Mouse (Mus musculus) layer of hippocampus, adult 6 months (tissue): ENCODE data around the gene Inppl1. TPM values are rescaled to one million over a fixed set of nuclear protein-coding genes. Genes with fewer than 3 reads are reported as not detected.

ENCODE experiments used
- long read RNA-seq, 2 experiments: library from polyadenylated mRNA; unstranded; transcript quantifications; one replicate each; pipeline ENCODE4 v2.0.0; 2019 to 2020
- microRNA-seq: library from miRNA; unstranded; fragments of <30 nt; microRNA quantifications from one replicate; pipeline ENCODE4 v1.2.0, GENCODE M21; 2020
- polyA plus RNA-seq: library from polyadenylated mRNA; unstranded; fragments of <200 nt; fragmentation: Nextera tagmentation; gene quantifications from 2 replicates; pipeline ENCODE4 v1.2.3, GENCODE M21; 2021

Gene Inppl1
- 2.2 and 2.9 TPM in 2 replicates for polyA plus RNA-seq
- long read RNA-seq, experiment 1, partial matches to known transcripts, result 1 of 2 reads
- long read RNA-seq, experiment 1, other reads (novel, unspliced or antisense), result 1 of 2 reads
- long read RNA-seq, experiment 2, full-length matches to known transcripts, result 5 of 11 reads
- long read RNA-seq, experiment 2, partial matches to known transcripts, result 4 of 11 reads
- long read RNA-seq, experiment 2, other reads (novel, unspliced or antisense), result 2 of 11 reads

GRCm38 (mm10) chr7:101837606-101838471, at the start of gene Inppl1:
Inppl1 (minus strand) TSS chr7:101838229.

GRCm38 (mm10) chr7:101870629-101871028, 32.6 kb upstream of the Inppl1 start, which contains the start of gene Folr1:
Folr1 (minus strand) TSS chr7:101870788.

GRCm38 (mm10) chr7:101863415-101863814, 25.4 kb upstream of the Inppl1 start, which contains the start of gene Anapc15:
Anapc15 (plus strand) TSS chr7:101863715.

GRCm38 (mm10) chr7:101857094-101857493, 19.1 kb upstream of the Inppl1 start, which contains the start of gene Folr2:
Folr2 (minus strand) TSS chr7:101857194.

GRCm38 (mm10) chr7:101817861-101818401, 20.1 kb downstream of the Inppl1 start, which contains the start of gene Phox2a:
Phox2a (plus strand) TSS chr7:101818313.

Small RNA genes within 50 kb of the gene (microRNA-seq; reads per million reads assigned to microRNA genes)
- not detected for gene Gm22655

Other genes with a start within 250 kb of the Inppl1 start
- gene Clpb, start 174.6 kb downstream of the Inppl1 start, polyA plus RNA-seq, result 57.2 and 63.6 TPM in 2 replicates
- gene Phox2a, start 19.9 kb downstream of the Inppl1 start, polyA plus RNA-seq, result not detected in 2 replicates
- gene Folr2, start 19.0 kb upstream of the Inppl1 start, polyA plus RNA-seq, result 0.78 and 0.93 TPM in 2 replicates
- gene Anapc15, start 25.5 kb upstream of the Inppl1 start, polyA plus RNA-seq, result 26.6 and 27.6 TPM in 2 replicates
- 7.6 and 132 TPM in 2 replicates for gene Folr1, start 32.6 kb upstream of the Inppl1 start, polyA plus RNA-seq
- gene Lamtor1, start 67.7 kb upstream of the Inppl1 start, polyA plus RNA-seq, result 224 and 235 TPM in 2 replicates
- gene Tomt, start 68.1 kb upstream of the Inppl1 start, polyA plus RNA-seq, result not detected in 2 replicates
- 13.0 and 24.4 TPM in 2 replicates for gene Lrrc51, start 95.7 kb upstream of the Inppl1 start, polyA plus RNA-seq
- 25.8 and 31.2 TPM in 2 replicates for gene Numa1, start 95.9 kb upstream of the Inppl1 start, polyA plus RNA-seq
- gene Il18bp, start 180.5 kb upstream of the Inppl1 start, polyA plus RNA-seq, result 0.60 and 1.5 TPM in 2 replicates
- 18.0 and 19.2 TPM in 2 replicates for gene Rnf121, start 227.2 kb upstream of the Inppl1 start, polyA plus RNA-seq
- gene Xndc1, start 227.3 kb upstream of the Inppl1 start, polyA plus RNA-seq, result 2.4 and 3.1 TPM in 2 replicates
- gene Xntrpc, start 227.5 kb upstream of the Inppl1 start, polyA plus RNA-seq, result 0.09 and 0.13 TPM in 2 replicates
- gene Trpc2, start 244.9 kb upstream of the Inppl1 start, polyA plus RNA-seq, result not detected in 2 replicates